Mouse (Mus musculus): ENCODE measurements around the gene Cd200r4. TPM values are rescaled to one million over a fixed set of nuclear protein-coding genes. Genes with fewer than 3 reads are reported as not detected.

Cd200r4 gene
- total RNA-seq, 2 experiments from 2014 or later: not detected

GRCm38 (mm10) chr16:44866797-44867196 lies 55.3 kb downstream of the Cd200r4 start, which contains the start of gene Cd200r2:
Gene Cd200r2 (plus strand): TSS chr16:44867097.
- ATAC-seq (replicated peaks; ENCODE audit: low FRiP score, poor library complexity, severe bottlenecking): no peak

- ATAC-seq (replicated peaks; ENCODE audit: low FRiP score, poor library complexity, severe bottlenecking): no peak
These were observed 63.6 kb downstream of the Cd200r4 start for GRCm38 (mm10) chr16:44875178-44875577.

GRCm38 (mm10) chr16:44876625-44877024 lies 65.1 kb downstream of the Cd200r4 start:
- no peak for ATAC-seq (replicated peaks; ENCODE audit: low FRiP score, poor library complexity, severe bottlenecking)

- no peak for ATAC-seq (replicated peaks; ENCODE audit: low FRiP score, poor library complexity, severe bottlenecking)
These were observed 66.1 kb downstream of the Cd200r4 start for GRCm38 (mm10) chr16:44877595-44877994.

Other genes starting within 250 kb of the Cd200r4 start
- 3.6 and 3.8 TPM in 2 replicates for gene Nepro, start 87.4 kb upstream of the Cd200r4 start, total RNA-seq (2015; ENCODE audit: low replicate concordance)
- gene Nepro, start 87.4 kb upstream of the Cd200r4 start, total RNA-seq (2017; ENCODE audit: low replicate concordance): 2.6 and 3.7 TPM in 2 replicates
- 4.2 and 5.0 TPM in 2 replicates for gene Gtpbp8, start 65.4 kb upstream of the Cd200r4 start, total RNA-seq (2015; ENCODE audit: low replicate concordance)
- 3.5 and 5.0 TPM in 2 replicates for gene Gtpbp8, start 65.4 kb upstream of the Cd200r4 start, total RNA-seq (2017; ENCODE audit: low replicate concordance)
- 10.5 and 15.5 TPM in 2 replicates for gene Cd200r1, start 46.0 kb upstream of the Cd200r4 start, total RNA-seq (2015; ENCODE audit: low replicate concordance)
- gene Cd200r1, start 46.0 kb upstream of the Cd200r4 start, total RNA-seq (2017; ENCODE audit: low replicate concordance): 5.1 TPM in 1 of 2 replicates, not detected in the other
- gene Cd200r2, start 55.4 kb downstream of the Cd200r4 start, total RNA-seq (2015; ENCODE audit: low replicate concordance): not detected in 2 replicates
- gene Cd200r2, start 55.4 kb downstream of the Cd200r4 start, total RNA-seq (2017; ENCODE audit: low replicate concordance): not detected in 2 replicates
- gene Cd200r3, start 131.9 kb downstream of the Cd200r4 start, total RNA-seq (2015; ENCODE audit: low replicate concordance): 8.8 and 10.8 TPM in 2 replicates
- 4.6 and 5.0 TPM in 2 replicates for gene Cd200r3, start 131.9 kb downstream of the Cd200r4 start, total RNA-seq (2017; ENCODE audit: low replicate concordance)

Measured in erythroid progenitor cell, adult 5-6 weeks (primary cell).